Mouse (Mus musculus): ENCODE results near the gene Daxx. TPM values are rescaled to one million over a fixed set of nuclear protein-coding genes. Genes with fewer than 3 reads are reported as not detected.

Gene Daxx
- polyA plus RNA-seq, 1 experiment: 19.3 TPM

DNA sequence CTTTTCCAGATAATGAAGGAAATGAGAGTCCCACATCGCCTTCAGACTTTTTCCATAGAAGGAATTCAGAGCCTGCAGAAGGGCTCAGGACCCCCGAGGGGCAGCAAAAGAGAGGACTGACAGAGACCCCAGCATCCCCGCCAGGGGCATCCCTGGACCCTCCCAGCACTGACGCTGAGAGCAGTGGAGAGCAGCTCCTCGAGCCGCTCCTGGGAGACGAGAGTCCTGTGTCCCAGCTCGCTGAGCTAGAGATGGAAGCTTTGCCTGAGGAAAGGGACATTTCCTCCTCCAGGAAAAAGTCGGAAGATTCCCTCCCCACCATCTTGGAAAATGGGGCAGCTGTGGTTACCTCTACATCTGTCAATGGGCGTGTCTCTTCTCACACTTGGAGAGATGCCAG, 4.0 kb downstream of the Daxx start:
- H3ac ChIP-seq (ENCODE audit: control insufficient read depth, insufficient read length, low read depth): no peak overlapping the region
- H3K4me3 ChIP-seq (ENCODE audit: insufficient read depth, poor library complexity, severe bottlenecking): no peak overlapping the region

GRCm38 (mm10) chr17:33913905-33914304, 4.7 kb downstream of the Daxx start:
- no peak overlapping the region for H3ac ChIP-seq (ENCODE audit: control insufficient read depth, insufficient read length, low read depth)
- H3K27me3 ChIP-seq (ENCODE audit: control insufficient read depth, insufficient read depth, insufficient read length): no peaks in the 10 kb centered on the region
- no peak overlapping the region for H3K4me3 ChIP-seq (ENCODE audit: insufficient read depth, poor library complexity, severe bottlenecking)
- H3K79me3 ChIP-seq (ENCODE audit: low read depth): peaks cover 4% of the 10 kb centered on the region
- H3K36me3 ChIP-seq (ENCODE audit: control insufficient read depth, insufficient read depth): peaks cover 47% of the 10 kb centered on the region
- peaks cover 62% of the 10 kb centered on the region for H3K79me2 ChIP-seq (ENCODE audit: control insufficient read depth, insufficient read depth)
- no peak for TF ChIP-seq FOSL1 (IDR thresholded peaks at IDR 0.05; ENCODE audit: insufficient read depth, low read length, poor library complexity, severe bottlenecking)
- TF ChIP-seq MYOD1 (IDR thresholded peaks at IDR 0.05; ENCODE audit: control insufficient read depth, insufficient read length, low read depth): no peak
- TF ChIP-seq MYOG (IDR thresholded peaks at IDR 0.05; ENCODE audit: control insufficient read depth, extremely low read depth, insufficient read length): no peak

More for the DNA sequence above, 4.0 kb downstream of the Daxx start:
- H3K79me3 ChIP-seq (ENCODE audit: low read depth): peaks cover 4% of the 10 kb centered on the region
- H3K79me2 ChIP-seq (ENCODE audit: control insufficient read depth, insufficient read depth): peaks cover 62% of the 10 kb centered on the region
- TF ChIP-seq CTCF (IDR thresholded peaks at IDR 0.05; ENCODE audit: control insufficient read depth, insufficient read depth, insufficient read length) (no peak), FOSL1 (IDR thresholded peaks at IDR 0.05; ENCODE audit: insufficient read depth, low read length, poor library complexity, severe bottlenecking) (no peak)
- no peaks in the 10 kb centered on the region for H3K27me3 ChIP-seq (ENCODE audit: control insufficient read depth, insufficient read depth, insufficient read length)
- peaks cover 46% of the 10 kb centered on the region for H3K36me3 ChIP-seq (ENCODE audit: control insufficient read depth, insufficient read depth)

GRCm38 (mm10) chr17:33914969-33915391, 5.8 kb downstream of the Daxx start:
- Histone ChIP-seq H3K27me3 (ENCODE audit: control insufficient read depth, insufficient read depth, insufficient read length) (no peaks in the 10 kb centered on the region), H3K79me2 (ENCODE audit: control insufficient read depth, insufficient read depth) (peaks cover 55% of the 10 kb centered on the region), H3K79me3 (ENCODE audit: low read depth) (peaks cover 4% of the 10 kb centered on the region), H3ac (ENCODE audit: control insufficient read depth, insufficient read length, low read depth) (peak overlapping the region; percentile 20), H3K36me3 (ENCODE audit: control insufficient read depth, insufficient read depth) (peaks cover 47% of the 10 kb centered on the region), H3K4me3 (ENCODE audit: insufficient read depth, poor library complexity, severe bottlenecking) (no peak overlapping the region)
- TF ChIP-seq CEBPB (IDR thresholded peaks at IDR 0.05; ENCODE audit: low read depth) (no peak), FOSL1 (IDR thresholded peaks at IDR 0.05; ENCODE audit: insufficient read depth, low read length, poor library complexity, severe bottlenecking) (no peak), MYOD1 (IDR thresholded peaks at IDR 0.05; ENCODE audit: control insufficient read depth, insufficient read length, low read depth) (no peak), MYOG (IDR thresholded peaks at IDR 0.05; ENCODE audit: control insufficient read depth, extremely low read depth, insufficient read length) (no peak), CTCF (IDR thresholded peaks at IDR 0.05; ENCODE audit: control insufficient read depth, insufficient read depth, insufficient read length) (no peak)

- TF ChIP-seq CEBPB (IDR thresholded peaks at IDR 0.05; ENCODE audit: low read depth) (no peak), CTCF (IDR thresholded peaks at IDR 0.05; ENCODE audit: control insufficient read depth, insufficient read depth, insufficient read length) (no peak), FOSL1 (IDR thresholded peaks at IDR 0.05; ENCODE audit: insufficient read depth, low read length, poor library complexity, severe bottlenecking) (no peak), MAX (IDR thresholded peaks at IDR 0.05) (no peak), USF1 (IDR thresholded peaks at IDR 0.05; ENCODE audit: low read depth) (no peak), MYOG (IDR thresholded peaks at IDR 0.05; ENCODE audit: control insufficient read depth, extremely low read depth, insufficient read length) (no peak), MYOD1 (IDR thresholded peaks at IDR 0.05; ENCODE audit: control insufficient read depth, insufficient read length, low read depth) (no peak)
- peaks cover 4% of the 10 kb centered on the region for H3K79me3 ChIP-seq (ENCODE audit: low read depth)
- H3K27me3 ChIP-seq (ENCODE audit: control insufficient read depth, insufficient read depth, insufficient read length): no peaks in the 10 kb centered on the region
- H3K79me2 ChIP-seq (ENCODE audit: control insufficient read depth, insufficient read depth): peaks cover 49% of the 10 kb centered on the region
- peak within 1 kb of the TSS; percentile 50 for H3ac ChIP-seq (ENCODE audit: control insufficient read depth, insufficient read length, low read depth)
- H3K4me3 ChIP-seq (ENCODE audit: insufficient read depth, poor library complexity, severe bottlenecking): peak within 1 kb of the TSS; percentile 46
- H3K36me3 ChIP-seq (ENCODE audit: control insufficient read depth, insufficient read depth): peaks cover 47% of the 10 kb centered on the region
Observed at GRCm38 (mm10) chr17:33915671-33916250, 6.5 kb downstream of the Daxx start, which contains the start of the genes Tapbp and Zbtb22. Gene Tapbp, plus strand, starts transcription at chr17:33915899. Gene Zbtb22, plus strand, starts transcription at chr17:33915904.

DNA sequence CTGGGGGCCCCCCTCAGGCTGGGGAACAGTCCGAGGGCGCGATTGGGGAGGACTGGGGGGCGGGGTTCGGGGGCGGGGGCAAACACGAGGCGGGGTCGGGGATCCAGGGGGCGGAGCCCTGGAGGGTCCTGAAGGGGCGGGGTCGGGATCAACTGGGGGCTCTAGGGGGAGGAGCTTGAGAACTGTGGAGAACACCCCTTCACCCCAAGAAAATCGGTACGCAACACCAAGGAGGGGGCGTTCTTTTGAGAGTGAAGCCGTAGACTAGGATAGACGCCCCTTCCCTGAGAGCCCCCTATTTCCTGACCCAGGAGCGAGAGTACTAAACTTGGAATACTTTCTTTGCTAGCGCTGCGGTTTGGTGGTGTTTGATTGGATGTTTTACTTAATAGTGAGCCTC, 7.1 kb downstream of the Daxx start:
- H3K27me3 ChIP-seq (ENCODE audit: control insufficient read depth, insufficient read depth, insufficient read length): no peaks in the 10 kb centered on the region
- peaks cover 49% of the 10 kb centered on the region for H3K79me2 ChIP-seq (ENCODE audit: control insufficient read depth, insufficient read depth)
- TF ChIP-seq CTCF (IDR thresholded peaks at IDR 0.05; ENCODE audit: control insufficient read depth, insufficient read depth, insufficient read length) (no peak), USF1 (IDR thresholded peaks at IDR 0.05; ENCODE audit: low read depth) (no peak), CEBPB (IDR thresholded peaks at IDR 0.05; ENCODE audit: low read depth) (no peak), FOSL1 (IDR thresholded peaks at IDR 0.05; ENCODE audit: insufficient read depth, low read length, poor library complexity, severe bottlenecking) (no peak), MYOG (IDR thresholded peaks at IDR 0.05; ENCODE audit: control insufficient read depth, extremely low read depth, insufficient read length) (no peak), MAX (IDR thresholded peaks at IDR 0.05) (no peak), MYOD1 (IDR thresholded peaks at IDR 0.05; ENCODE audit: control insufficient read depth, insufficient read length, low read depth) (no peak)
- peak overlapping the region; percentile 46 for H3K4me3 ChIP-seq (ENCODE audit: insufficient read depth, poor library complexity, severe bottlenecking)
- no peak overlapping the region for H3ac ChIP-seq (ENCODE audit: control insufficient read depth, insufficient read length, low read depth)
- peaks cover 43% of the 10 kb centered on the region for H3K36me3 ChIP-seq (ENCODE audit: control insufficient read depth, insufficient read depth)
- peaks cover 4% of the 10 kb centered on the region for H3K79me3 ChIP-seq (ENCODE audit: low read depth)
